Mouse (Mus musculus) heart, embryonic 16.5 days (tissue): ENCODE data around the gene Prkag3. TPM values are rescaled to one million over a fixed set of nuclear protein-coding genes. Genes with fewer than 3 reads are reported as not detected.

Experiments
- ATAC-seq: fragments of 200-750 bp; cut with Nextera tagmentation; replicated peaks from 2 replicates; pipeline ENCODE4 v1.8.0; 2017; ENCODE audit warnings: moderate number of reproducible peaks; ENCODE audit not compliant: insufficient read depth, low FRiP score; ENCODE audit errors: extremely low read depth
- H3K27ac ChIP-seq: fragments of 300-500 bp; sonication (generic); 2 replicates; pipeline ENCODE4 v1.5.1; 2014; ENCODE audit warnings: mild to moderate bottlenecking, low read length, control low read depth, moderate library complexity
- H3K27me3 ChIP-seq: fragments of 300-500 bp; sonication (generic); 2 replicates; pipeline ENCODE4 v1.6.1; 2014; ENCODE audit warnings: low read length, mixed read lengths; ENCODE audit not compliant: control insufficient read depth, insufficient read depth
- H3K36me3 ChIP-seq: fragments of 300-500 bp; sonication (generic); 2 replicates; pipeline ENCODE4 v1.6.1; 2014; ENCODE audit not compliant: control insufficient read depth, insufficient read depth
- H3K4me1 ChIP-seq: fragments of 300-500 bp; sonication (generic); 2 replicates; pipeline ENCODE4 v1.6.1; 2014; ENCODE audit warnings: low read length, mixed read lengths; ENCODE audit not compliant: control insufficient read depth, insufficient read depth
- H3K4me2 ChIP-seq: fragments of 300-500 bp; sonication (generic); 2 replicates; pipeline ENCODE4 v1.6.1; 2014; ENCODE audit warnings: low read depth, mild to moderate bottlenecking, control low read depth, low read length
- H3K4me3 ChIP-seq: fragments of 300-500 bp; sonication (generic); 2 replicates; pipeline ENCODE4 v1.5.1; 2014; ENCODE audit warnings: mild to moderate bottlenecking, control low read depth, low read length
- H3K9ac ChIP-seq: fragments of 300-500 bp; sonication (generic); 2 replicates; pipeline ENCODE4 v1.6.1; 2014; ENCODE audit warnings: low read length, control low read depth
- H3K9me3 ChIP-seq: fragments of 300-500 bp; sonication (generic); replicated peaks from 2 replicates; pipeline ENCODE4 v1.6.1; 2016; ENCODE audit warnings: low read length; ENCODE audit not compliant: control insufficient read depth
- WGBS: fragments of 180-500 bp; shearing (Covaris S2); extraction: QIAGEN DNeasy Blood & Tissue Kit; methylation state at CpG from one replicate; pipeline ENCODE4 v1.1.7; 2014; 5-methylcytosine and 5-hydroxymethylcytosine counted together
- polyA plus RNA-seq: library from polyadenylated mRNA; unstranded; fragments of >200 nt; fragmentation: Nextera tagmentation; extraction: Ambion mirVana; gene quantifications from 2 replicates; pipeline ENCODE4 v1.2.1, GENCODE M21; 2015

Prkag3 gene
- polyA plus RNA-seq, 1 experiment from 2014 or later: 5.7 TPM

- Histone ChIP-seq H3K36me3 (peaks cover 44% of the 10 kb centered on the region), H3K27ac (no peak overlapping the region), H3K4me3 (no peak overlapping the region), H3K4me2 (no peak overlapping the region), H3K9ac (no peak overlapping the region), H3K27me3 (no peaks in the 10 kb centered on the region), H3K9me3 (no peaks in the 10 kb centered on the region), H3K4me1 (peaks cover 12% of the 10 kb centered on the region)
- ATAC-seq: no peak
- WGBS: 85% methylated on average over 4 of the region's 4 CpGs
Observed at GRCm38 (mm10) chr1:74695836-74696235, 53.2 kb downstream of the Prkag3 start.

GRCm38 (mm10) chr1:74693891-74694583 is 55.0 kb downstream of the Prkag3 start:
- 83% methylated on average over 8 of the region's 8 CpGs for WGBS

More at GRCm38 (mm10) chr1:74693891-74694583, 55.0 kb downstream of the Prkag3 start:
- Histone ChIP-seq H3K4me2 (no peak overlapping the region), H3K9me3 (no peaks in the 10 kb centered on the region), H3K36me3 (peaks cover 56% of the 10 kb centered on the region), H3K4me1 (peaks cover 7% of the 10 kb centered on the region), H3K27ac (no peak overlapping the region), H3K4me3 (no peak overlapping the region), H3K27me3 (no peaks in the 10 kb centered on the region), H3K9ac (no peak overlapping the region)
- no peak for ATAC-seq

Other genes with a start within 250 kb of the Prkag3 start
- gene Cnot9, start 243.2 kb downstream of the Prkag3 start, polyA plus RNA-seq: 28.3 and 32.1 TPM in 2 replicates
- gene Plcd4, start 206.3 kb downstream of the Prkag3 start, polyA plus RNA-seq: 0.20 and 0.68 TPM in 2 replicates
- 19.2 and 20.3 TPM in 2 replicates for gene Usp37, start 204.9 kb downstream of the Prkag3 start, polyA plus RNA-seq
- 5.0 TPM in 2 replicates for gene Zfp142, start 161.0 kb downstream of the Prkag3 start, polyA plus RNA-seq
- 22.6 and 25.2 TPM in 2 replicates for gene Bcs1l, start 160.9 kb downstream of the Prkag3 start, polyA plus RNA-seq
- 23.5 and 26.1 TPM in 2 replicates for gene Rnf25, start 147.8 kb downstream of the Prkag3 start, polyA plus RNA-seq
- 3.1 and 3.9 TPM in 2 replicates for gene Stk36, start 147.8 kb downstream of the Prkag3 start, polyA plus RNA-seq
- 7.1 and 10.3 TPM in 2 replicates for gene Ttll4, start 87.5 kb downstream of the Prkag3 start, polyA plus RNA-seq
- 12.4 and 13.3 TPM in 2 replicates for gene Cyp27a1, start 35.6 kb downstream of the Prkag3 start, polyA plus RNA-seq
- gene Wnt6, start 22.7 kb upstream of the Prkag3 start, polyA plus RNA-seq: 0.36 and 0.71 TPM in 2 replicates
- gene Wnt10a, start 42.3 kb upstream of the Prkag3 start, polyA plus RNA-seq: 0.20 and 0.24 TPM in 2 replicates
- not detected in 2 replicates for gene Cdk5r2, start 105.7 kb upstream of the Prkag3 start, polyA plus RNA-seq
- gene Fev, start 136.2 kb upstream of the Prkag3 start, polyA plus RNA-seq: 0.39 and 0.66 TPM in 2 replicates
- not detected in 2 replicates for gene Cryba2, start 143.9 kb upstream of the Prkag3 start, polyA plus RNA-seq
- 0.18 and 0.36 TPM in 2 replicates for gene Cfap65, start 186.4 kb upstream of the Prkag3 start, polyA plus RNA-seq
- 0.14 and 0.17 TPM in 2 replicates for gene Ihh, start 202.5 kb upstream of the Prkag3 start, polyA plus RNA-seq